Mouse (Mus musculus) embryonic stem cell, embryonic (primary cell): ENCODE data around the gene Gpatch11.

Source experiments
- CTCF ChIA-PET, 4 experiments: fragments of 300-600 bp in 2 of 4; fragments of 350-600 bp in 2 of 4; sonication (Branson Sonifier 250); formaldehyde crosslinking; loops; one replicate each; lab custom pipeline; 2022; ENCODE audit warnings: inconsistent platforms in 2 of 4; lab: Charles Lee
- POLR2A ChIA-PET, 4 experiments: fragments of 300-600 bp in 2 of 4; fragments of 350-600 bp in 2 of 4; sonication (Branson Sonifier 250); formaldehyde crosslinking; loops; one replicate each; lab custom pipeline; 2022; ENCODE audit warnings: antibody characterized with exemption in 4 of 4, inconsistent platforms in 1 of 4; lab: Charles Lee

The Gpatch11 gene

DNA sequence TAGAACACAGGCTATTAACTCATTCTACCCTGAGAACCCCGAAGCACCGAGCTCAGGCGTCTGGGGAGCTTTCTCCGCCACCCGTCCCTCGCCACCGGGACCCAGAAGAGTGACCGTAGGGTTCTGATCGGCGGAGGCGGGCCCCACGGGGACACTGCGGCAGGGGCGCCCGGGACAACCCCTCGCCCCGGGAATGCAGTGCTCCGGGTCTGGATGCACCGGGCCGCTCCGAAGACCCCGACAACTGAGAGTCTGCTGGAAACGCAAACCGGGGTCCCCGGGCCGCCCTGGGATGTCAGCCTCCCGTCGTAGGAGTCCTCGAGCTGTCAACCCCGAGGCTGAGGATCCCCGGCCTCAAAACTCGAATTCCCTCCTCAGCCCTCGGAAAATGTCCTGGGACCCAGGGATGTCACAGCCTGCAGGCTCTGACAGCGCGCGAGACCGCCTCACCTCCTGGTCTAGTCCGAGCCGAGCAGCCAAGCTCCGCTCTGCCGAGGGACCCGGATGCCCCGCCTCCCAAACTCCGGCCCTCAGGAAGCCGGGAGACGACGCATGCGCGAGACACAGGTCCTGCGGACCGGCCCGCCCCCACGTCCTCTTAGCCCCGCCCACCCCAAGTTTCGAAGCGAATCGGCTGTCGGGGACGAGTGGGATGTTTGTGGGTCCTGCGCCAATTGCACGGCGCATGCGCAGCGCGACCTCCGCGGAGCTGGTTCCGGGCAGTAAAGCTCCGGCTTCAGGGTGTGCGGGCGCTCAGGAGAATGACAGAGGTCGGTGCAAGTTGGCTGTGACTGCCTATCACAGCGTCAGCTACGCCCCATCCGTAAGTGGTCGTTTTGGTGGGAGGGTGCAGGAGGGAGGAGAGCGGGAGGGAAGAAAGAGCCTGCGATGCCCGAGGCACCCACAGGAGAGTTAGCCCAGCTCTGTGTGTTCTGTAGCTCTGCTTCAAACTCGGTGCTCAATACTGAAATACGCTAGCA, at the start of gene Gpatch11, which contains the start of gene Heatr5b:
Gene Gpatch11 (plus strand): TSS at position 712 of the 980 bp plus-strand sequence.
Gene Heatr5b (minus strand): TSS at position 509 of the 980 bp plus-strand sequence.
- CTCF ChIA-PET = interaction anchor here in 3 of 4 experiments (0.6 to 1.4 kb wide), 8 partner anchors 25 to 276 kb away, joined by 3 to 7 read pairs (median 3); no protein-coding TSS in a partner anchor
- POLR2A ChIA-PET = interaction anchor here (0.6 to 2.2 kb wide), 58 partner anchors 7 to 912 kb away, joined by 3 to 23 read pairs (median 4); partner anchors contain the start of genes Cebpz (in 4 of the 4), Ndufaf7 (in 4 of the 4), Cebpzos (in 2 of the 4) and Eif2ak2 (in 2 of the 4)

DNA sequence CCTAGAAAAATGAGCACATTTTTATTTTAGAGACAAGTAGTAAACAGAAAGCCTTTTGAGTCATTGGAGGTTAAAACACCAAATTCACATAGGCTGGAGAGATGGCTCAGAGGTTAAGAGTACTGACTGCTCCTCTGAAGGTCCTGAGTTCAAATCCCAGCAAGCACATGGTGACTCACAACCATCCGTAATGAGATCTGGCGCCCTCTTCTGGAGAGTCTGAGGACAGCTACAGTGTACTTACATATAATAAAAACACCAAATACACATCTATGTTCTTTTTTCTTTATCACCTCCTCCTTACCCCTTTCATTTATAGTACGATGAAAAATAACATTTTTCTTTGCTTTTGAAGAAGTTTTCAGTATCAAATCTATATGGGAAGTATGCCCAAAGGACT, 47.1 kb upstream of the Gpatch11 start:
- ChIA-PET POLR2A (interaction anchor here in 1 of 4 experiments (0.7 kb wide), 1 partner anchor 309 kb away, joined by 3 read pairs; no protein-coding TSS in a partner anchor), CTCF (interaction anchor here in 3 of 4 experiments (0.6 to 1.8 kb wide), 5 partner anchors 12 to 591 kb away, joined by 3 to 9 read pairs (median 3); no protein-coding TSS in a partner anchor)

DNA sequence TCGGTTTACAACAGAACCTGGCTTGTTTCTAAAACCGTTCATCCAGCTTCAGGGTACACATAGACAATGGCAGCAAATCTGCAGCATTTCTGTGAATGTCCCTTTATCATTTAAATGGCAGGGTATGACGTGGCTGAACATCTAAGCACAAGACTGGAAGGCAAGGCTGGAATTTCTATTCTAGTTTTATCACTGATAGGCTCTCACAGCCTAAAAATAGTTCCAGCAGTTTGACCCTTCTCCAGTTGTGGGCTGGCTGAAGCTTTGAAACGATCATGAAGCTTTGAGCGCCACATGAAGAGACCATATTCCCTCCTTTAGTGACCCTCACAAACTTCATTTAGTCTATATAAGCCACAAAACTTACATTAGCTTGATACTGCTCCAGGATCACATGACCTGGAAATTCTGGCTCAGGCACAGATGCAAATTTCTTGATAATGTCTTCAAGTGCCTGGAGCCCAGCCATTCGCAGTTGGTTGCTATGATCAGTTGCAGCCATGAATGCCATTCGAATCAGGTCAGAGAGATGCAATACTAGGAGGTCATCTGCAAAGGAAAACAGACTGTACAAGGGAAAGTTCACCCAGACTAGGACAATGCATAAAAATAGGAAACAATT, 44.2 kb upstream of the Gpatch11 start:
- ChIA-PET CTCF (no interaction called here), POLR2A (no interaction called here)

DNA sequence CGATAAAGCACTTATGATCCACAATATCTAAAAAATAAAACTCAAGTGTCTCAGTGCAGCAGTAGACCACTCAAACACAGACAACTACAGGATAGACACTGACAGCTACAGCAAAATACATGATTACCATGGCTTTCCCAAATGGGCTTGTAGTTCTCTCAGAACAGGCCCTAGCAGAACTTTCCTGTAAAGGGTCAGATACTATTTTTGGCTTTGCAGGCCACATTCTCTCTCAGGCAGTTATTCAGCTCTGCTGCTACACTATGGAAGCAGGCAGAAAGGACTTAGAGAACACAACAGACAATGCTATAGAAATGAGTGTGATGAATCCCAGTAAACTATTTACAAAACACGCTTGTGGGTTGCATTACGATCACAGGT, 43.7 kb upstream of the Gpatch11 start:
- POLR2A ChIA-PET = interaction anchor here in 1 of 4 experiments (1.4 kb wide), 1 partner anchor 43 kb away, joined by 3 read pairs; the partner anchor contains the start of genes Gpatch11 and Heatr5b
- CTCF ChIA-PET = no interaction called here

DNA sequence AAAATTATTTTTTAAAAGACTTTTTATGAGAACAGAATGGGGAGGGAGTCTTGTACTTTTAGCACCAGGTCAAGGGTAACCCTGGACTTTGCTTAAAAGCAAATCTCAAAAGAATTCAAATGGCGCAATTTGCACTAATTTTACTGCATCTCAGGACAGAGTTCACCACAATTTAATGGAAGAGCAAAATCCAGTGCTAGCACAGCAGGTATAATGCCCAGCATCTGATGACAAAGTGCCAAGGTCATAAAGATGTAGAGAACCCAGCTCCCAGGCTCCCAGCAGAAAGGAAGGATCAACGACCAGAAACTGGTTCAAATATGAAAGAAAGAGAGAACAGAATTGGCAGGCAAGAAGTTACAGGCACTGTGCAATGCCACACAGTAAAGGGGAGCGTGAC, 43.2 kb upstream of the Gpatch11 start:
- ChIA-PET POLR2A (interaction anchor here in 1 of 4 experiments (1.4 kb wide), 1 partner anchor 43 kb away, joined by 3 read pairs; the partner anchor contains the start of genes Gpatch11 and Heatr5b), CTCF (no interaction called here)

DNA sequence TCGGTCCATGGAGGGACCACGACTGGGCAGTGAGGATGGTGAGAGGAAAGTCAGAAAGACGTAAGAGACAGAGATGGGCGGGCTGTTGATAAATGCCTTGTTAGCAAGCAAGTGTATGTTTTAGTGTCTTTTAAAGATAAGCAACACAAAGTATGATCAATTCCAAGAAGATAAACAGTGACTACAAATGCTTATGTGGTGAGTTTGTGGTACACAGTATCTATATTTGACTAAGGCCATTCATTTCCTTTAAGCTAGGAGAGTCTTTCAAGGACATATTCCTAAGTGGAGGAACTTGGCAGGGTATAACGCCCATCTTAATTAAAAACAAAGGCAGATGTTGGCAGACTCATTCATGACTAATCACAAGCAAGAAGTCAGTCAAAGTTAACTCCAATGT, 41.0 kb upstream of the Gpatch11 start:
- ChIA-PET CTCF (no interaction called here), POLR2A (no interaction called here)

DNA sequence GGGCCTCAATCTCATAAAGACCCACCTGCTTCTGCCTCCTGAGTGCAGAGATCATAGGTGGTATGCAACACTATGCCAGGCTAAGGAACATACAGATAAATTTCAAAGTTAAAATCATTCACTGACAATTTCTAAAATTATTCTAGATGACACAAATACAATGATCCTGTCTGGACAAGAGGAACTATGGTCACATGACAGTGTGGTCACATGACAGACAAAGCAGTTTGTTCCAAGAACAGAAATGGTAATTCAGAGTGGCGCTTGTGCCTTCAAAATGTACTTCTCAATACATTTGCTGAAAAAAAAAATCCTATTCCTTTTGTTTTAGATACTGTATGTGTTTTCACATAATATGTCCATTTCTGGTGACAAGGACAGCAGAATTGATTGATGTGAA, 38.1 kb upstream of the Gpatch11 start:
- CTCF ChIA-PET = no interaction called here

DNA sequence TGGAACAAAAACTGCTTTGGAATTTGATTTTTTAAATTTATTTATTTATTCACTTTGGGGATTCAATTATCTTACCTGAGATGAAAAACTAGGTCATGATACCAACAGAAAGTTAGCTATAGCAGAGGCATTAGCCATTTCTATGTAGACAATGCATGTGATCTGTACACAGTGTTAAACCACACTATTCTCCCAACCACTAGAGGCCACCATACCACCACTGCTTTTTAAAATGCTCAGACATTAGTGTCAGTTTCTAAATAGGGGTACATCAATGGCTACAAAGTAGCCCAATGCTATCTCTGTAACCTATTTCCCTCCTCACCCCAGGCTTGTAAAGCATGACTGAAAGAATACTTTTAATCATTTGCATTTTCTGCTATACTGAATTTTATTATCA, 26.3 kb upstream of the Gpatch11 start:
- POLR2A ChIA-PET = interaction anchor here in 2 of 4 experiments (0.6 to 0.9 kb wide), 4 partner anchors 10 to 1456 kb away, joined by 3 to 6 read pairs (median 4); no protein-coding TSS in a partner anchor
- CTCF ChIA-PET = interaction anchor here in 2 of 4 experiments (0.7 to 1.1 kb wide), 2 partner anchors 15 to 22 kb away, joined by 3 read pairs; no protein-coding TSS in a partner anchor

More for the DNA sequence above, 38.1 kb upstream of the Gpatch11 start:
- POLR2A ChIA-PET = no interaction called here

DNA sequence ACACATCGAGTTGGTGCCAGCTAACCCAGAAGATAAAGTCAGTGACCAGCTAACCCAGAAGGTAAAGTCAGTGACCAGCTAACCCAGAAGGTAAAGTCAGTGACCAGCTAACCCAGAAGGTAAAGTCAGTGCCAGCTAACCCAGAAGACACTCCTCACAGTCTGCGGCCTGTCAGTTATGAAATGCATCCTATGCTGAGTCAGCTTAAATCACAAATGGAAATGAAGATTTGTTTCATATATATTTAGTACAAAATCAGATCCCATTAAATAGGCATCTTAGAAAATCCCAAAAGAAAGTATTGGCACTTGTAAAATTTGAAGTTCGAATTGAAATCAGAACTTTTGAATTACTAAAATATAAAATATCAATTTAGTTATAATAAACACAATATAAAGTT, 25.8 kb upstream of the Gpatch11 start:
- POLR2A ChIA-PET = interaction anchor here in 2 of 4 experiments (0.6 to 1.0 kb wide), 2 partner anchors 52 to 1455 kb away, joined by 3 to 4 read pairs; no protein-coding TSS in a partner anchor
- CTCF ChIA-PET = interaction anchor here in 1 of 4 experiments (1.0 to 1.1 kb wide), 2 partner anchors 15 to 26 kb away, joined by 3 to 4 read pairs; partner anchors contain the start of genes Gpatch11 and Heatr5b

DNA sequence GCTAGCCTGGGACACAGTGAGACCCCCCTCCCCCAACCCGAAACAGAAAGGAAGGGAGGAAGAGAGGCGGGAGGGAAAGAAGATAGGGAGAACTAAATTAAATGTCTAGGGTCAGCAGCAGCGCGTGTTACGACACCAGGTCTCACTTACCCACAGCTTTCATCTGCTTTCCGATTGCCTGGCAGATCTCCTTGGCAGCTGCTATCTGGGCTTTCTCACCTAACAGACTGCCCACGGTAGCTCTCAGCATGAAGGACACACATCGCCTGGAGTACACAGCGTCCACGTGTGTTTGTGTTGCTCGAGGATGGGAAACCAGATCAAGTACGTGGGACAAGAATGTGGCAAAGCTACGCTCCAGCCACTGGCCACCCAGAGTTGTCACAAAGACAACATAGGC, 11.0 kb upstream of the Gpatch11 start:
- POLR2A ChIA-PET = interaction anchor here in 1 of 4 experiments (1.6 kb wide), 1 partner anchor 11 kb away, joined by 5 read pairs; the partner anchor contains the start of genes Gpatch11 and Heatr5b

DNA sequence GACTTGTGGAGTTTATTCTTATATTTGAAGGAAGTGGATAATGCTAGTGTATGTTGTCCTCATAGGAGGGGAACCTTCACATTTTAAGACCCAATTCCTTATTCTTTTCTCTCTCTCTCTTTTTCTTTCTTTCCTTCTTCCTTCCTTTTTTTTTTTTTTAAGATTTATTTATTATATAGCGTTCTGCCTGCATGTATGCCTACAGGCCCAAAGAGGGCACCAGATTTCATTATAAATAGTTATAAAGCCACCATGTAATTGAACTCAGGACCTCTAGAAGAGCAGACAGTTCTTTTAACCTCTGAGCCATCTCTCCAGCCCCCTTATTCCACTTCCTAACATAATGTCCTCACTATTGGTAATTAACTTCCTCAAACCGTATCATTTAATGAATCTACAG, 689 bp downstream of the Gpatch11 start:
- ChIA-PET CTCF (interaction anchor here in 2 of 4 experiments (0.6 to 1.4 kb wide), 3 partner anchors 26 to 227 kb away, joined by 3 to 7 read pairs (median 4); no protein-coding TSS in a partner anchor), POLR2A (interaction anchor here in 3 of 4 experiments (0.6 to 2.2 kb wide), 28 partner anchors 9 to 888 kb away, joined by 3 to 23 read pairs (median 5); partner anchors contain the start of genes Cebpz (in 2 of the 3), Eif2ak2 (in 2 of the 3), Ndufaf7 (in 2 of the 3) and Cebpzos (in 1 of the 3))

More for the DNA sequence above, 11.0 kb upstream of the Gpatch11 start:
- CTCF ChIA-PET = interaction anchor here in 2 of 4 experiments (0.6 to 0.7 kb wide), 2 partner anchors 15 to 79 kb away, joined by 3 to 4 read pairs; no protein-coding TSS in a partner anchor

DNA sequence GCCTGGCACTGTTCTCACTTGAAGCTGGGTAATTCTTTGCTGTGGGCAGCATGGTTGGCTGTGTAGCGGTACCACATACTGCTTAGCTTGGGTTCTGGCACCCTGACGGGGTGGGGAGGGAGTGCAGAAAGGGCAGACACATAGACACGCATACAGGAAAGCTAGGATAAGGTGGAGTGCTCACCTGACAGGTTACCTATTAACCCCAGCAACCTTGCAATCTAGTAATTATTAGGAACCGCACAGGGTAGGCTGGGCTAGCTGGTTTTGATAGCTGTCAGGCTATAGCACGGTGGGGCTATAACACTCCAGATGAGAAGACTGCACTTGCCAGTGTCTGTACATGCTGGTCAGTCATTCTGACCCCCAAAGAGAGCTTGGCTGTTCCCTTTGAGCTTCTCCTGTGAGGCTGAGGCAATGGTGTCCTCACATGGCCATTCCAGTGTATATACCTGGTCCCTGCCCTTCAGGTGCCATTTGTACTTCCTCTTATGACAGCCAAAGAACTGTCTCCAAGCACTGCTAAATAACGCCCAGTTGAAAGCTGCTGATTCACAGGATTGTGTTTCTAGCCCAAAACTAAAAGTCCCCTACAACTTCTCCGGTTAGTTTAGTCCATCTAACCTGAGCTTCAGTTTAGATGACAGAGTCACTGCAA, 7.0 kb downstream of the Gpatch11 start:
- ChIA-PET CTCF (no interaction called here), POLR2A (interaction anchor here in 2 of 4 experiments (0.7 to 1.1 kb wide), 3 partner anchors 8 to 34 kb away, joined by 3 read pairs; partner anchors contain the start of genes Gpatch11 (in 1 of the 2) and Heatr5b (in 1 of the 2))

DNA sequence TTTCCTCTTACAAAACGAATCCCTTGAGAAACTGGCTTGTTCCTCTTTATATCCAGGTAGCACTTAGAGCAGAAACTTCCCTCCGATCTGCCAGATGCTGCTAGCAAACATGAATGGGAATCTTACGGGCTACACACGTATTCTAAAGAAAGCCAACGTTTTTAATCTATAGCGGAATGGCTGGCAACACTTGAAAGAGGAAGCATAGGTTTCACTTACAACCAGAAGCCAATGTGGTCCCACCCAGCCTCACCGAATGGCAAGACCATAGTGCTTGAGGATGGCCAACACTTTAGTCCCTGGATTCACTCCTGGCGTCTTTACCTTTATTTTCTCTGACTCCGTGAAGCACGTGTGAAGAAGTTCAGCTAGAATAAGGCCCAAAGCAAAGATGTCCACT, 20.9 kb downstream of the Gpatch11 start:
- POLR2A ChIA-PET = interaction anchor here in 1 of 4 experiments (1.3 kb wide), 1 partner anchor 21 kb away, joined by 3 read pairs; the partner anchor contains the start of genes Gpatch11 and Heatr5b
- CTCF ChIA-PET = no interaction called here

DNA sequence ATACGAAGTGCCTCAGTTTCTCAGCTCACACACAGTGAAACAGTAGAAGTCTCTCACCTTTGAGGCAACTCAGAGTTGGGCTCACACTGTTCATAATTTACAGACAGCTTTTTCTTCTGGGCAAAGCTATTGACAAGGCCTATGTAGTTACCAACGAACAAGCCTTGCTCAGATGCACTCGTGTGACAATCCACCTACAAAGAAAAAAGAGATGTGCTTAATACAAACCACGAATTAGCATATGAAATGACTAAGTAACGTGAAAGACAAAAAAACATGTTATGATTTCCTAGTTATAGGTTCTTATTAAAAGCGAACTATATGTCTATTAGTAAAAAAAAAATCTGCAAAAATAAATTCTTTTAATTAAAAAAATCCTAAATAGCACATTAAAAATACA, 38.5 kb downstream of the Gpatch11 start:
- ChIA-PET CTCF (no interaction called here), POLR2A (interaction anchor here in 3 of 4 experiments (0.7 to 4.0 kb wide), 7 partner anchors 9 to 178 kb away, joined by 3 to 34 read pairs (median 3); partner anchors contain the start of gene Eif2ak2 (in 2 of the 3))

DNA sequence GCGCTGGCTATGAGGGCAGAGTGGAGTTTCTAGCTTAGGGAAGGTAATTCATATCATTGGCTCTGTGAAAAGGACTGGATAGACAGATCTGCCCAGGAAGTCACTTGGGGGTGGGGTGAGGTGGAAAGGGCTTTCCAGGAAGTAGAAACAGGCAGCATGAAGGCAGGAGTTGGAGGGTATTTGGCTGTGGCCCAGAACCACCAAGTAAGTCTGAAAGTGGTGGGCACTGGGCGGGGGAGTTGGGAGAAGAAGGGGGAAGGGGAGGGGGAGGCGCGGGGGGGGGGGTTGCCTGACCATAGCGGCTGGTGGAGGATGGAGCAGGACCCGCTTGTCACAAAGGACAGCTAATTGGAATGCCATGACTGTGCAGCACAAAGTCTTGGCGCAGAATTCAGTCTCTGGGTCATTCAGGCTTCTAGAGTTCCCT, 46.5 kb downstream of the Gpatch11 start:
- ChIA-PET CTCF (no interaction called here), POLR2A (interaction anchor here in 3 of 4 experiments (0.7 to 6.9 kb wide), 22 partner anchors 8 to 138 kb away, joined by 3 to 66 read pairs (median 5); partner anchors contain the start of genes Gpatch11 (in 2 of the 3), Heatr5b (in 2 of the 3) and Cebpzos (in 1 of the 3))

DNA sequence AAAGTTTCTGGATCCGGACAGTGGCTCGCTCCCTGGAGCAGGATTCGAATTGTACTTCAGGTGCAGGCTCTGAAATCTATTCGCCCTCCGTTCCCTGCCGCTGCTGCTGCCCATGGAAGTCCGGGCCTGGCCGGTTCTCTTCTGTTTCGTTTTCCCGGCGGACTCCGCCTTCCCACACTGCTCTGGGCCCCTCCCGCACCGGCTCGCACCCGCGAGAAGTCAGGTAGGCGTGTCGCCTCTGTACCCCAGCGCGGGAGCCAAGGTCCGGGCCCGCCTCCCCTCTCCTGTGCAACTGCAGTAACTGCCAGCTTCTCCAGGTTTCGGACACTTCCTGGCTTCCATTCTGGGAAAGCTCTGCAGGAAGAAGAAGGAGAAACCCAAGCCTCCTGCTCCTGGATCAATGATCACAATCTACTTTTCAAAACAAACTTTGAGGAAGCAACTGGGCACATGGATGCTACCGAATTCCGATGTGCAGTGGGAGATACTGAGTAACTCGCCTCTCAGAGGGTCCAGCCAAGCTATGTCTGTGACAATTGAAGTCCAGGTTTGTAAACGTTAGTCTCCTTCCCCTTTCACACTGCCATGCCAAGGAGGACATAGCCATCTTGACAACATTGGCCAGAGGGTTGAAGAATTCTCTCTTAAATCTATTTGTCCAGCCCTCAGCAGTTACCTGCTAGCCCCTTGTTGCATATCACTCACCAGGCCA, 47.2 kb downstream of the Gpatch11 start, which contains the start of gene Eif2ak2:
Gene Eif2ak2 (minus strand): TSS at position 173 of the 712 bp plus-strand sequence.
- POLR2A ChIA-PET = interaction anchor here (0.6 to 6.9 kb wide), 22 partner anchors 8 to 253 kb away, joined by 3 to 66 read pairs (median 6); partner anchors contain the start of genes Gpatch11 (in 2 of the 4), Heatr5b (in 2 of the 4), Cebpzos (in 1 of the 4) and Prkd3 (in 1 of the 4)
- CTCF ChIA-PET = no interaction called here
